Mouse (Mus musculus) urinary bladder, adult 18-20 months (tissue): ENCODE data around the gene Apoc1.
A peak's percentile ranks its signal among the peaks of the same experiment; 100 is the strongest.

Experiments used
- DNase-seq, 2 experiments: peaks; one replicate each; pipeline ENCODE4 v3.0.0; 2022; ENCODE audit warnings: low spot score in 2 of 2, mixed read lengths in 2 of 2

Apoc1 gene

DNA sequence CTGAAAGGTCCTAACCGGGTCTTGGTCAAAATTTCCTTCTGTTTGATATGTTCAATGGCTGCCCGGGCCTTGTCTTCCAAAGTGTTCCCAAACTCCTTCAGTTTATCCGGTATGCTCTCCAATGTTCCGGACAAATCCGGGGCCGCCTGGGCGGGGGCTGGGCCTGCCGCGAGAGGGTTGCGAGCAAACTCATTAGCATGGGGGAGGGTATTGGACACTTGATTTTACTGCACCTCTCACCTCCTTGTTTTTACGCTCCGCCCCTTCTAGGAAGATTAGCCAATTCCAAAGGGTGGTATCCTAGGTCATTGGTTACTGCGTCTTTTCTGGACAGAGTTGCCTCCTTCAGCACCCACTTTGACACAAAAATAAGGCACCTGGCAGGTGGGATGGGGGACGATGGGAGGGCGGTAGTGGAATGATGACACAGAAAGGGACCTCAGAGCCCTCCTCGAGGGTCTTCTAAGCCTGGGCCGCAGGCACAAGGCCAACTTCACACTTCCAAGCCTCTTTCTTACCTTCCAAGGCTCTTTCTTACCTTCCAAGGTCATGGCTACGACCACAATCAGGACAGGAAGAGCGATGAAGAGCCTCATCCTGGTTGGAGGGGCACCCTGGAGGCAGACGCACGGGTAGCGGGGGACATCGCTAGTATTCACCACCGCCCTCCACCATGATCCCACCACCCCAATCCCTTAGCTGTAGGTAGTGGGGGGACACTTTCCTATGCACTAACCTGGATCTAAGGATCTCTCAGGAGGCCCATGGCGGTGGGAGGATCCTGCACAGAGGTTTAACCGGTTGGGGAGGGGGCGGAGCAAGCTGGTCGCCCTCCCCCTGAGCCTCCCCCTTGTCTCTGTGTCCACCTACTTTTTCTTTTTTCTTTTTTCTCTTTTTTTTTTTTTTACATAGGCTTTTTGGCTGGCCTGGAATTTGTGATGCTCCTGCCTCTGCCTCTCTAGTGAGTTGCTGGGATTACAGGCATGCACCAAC is at the start of gene Apoc1:
TSS of gene Apoc1 (minus strand) at position 788 of the 993 bp plus-strand sequence.
- no peak for DNase-seq

- DNase-seq, result no peak
Measured at GRCm38 (mm10) chr7:19741329-19742031, 49.0 kb upstream of the Apoc1 start.

DNA sequence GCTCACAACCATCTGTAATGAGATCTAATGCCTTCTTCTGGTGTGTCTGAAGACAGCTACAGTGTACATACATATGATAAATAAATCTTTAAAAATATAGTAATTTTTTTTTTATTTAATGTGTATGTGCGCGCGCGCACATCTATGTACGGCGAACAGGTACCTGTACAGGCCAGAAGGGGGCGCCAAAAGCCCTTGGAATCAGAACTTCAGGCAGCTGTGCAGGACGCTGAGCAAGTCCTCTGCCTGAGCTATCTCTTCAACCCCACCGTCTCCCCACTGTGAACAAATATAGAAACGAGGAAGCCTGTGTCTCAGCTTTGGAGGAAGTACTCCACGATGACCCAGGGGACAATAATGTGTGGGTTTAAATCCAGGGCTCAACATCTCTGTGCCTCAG is 47.8 kb upstream of the Apoc1 start:
- DNase-seq, result no peak

- no peak for DNase-seq
Measured at GRCm38 (mm10) chr7:19738771-19739170, 46.3 kb upstream of the Apoc1 start.

GRCm38 (mm10) chr7:19736389-19737057 is 44.1 kb upstream of the Apoc1 start:
- DNase-seq, result no peak

DNA sequence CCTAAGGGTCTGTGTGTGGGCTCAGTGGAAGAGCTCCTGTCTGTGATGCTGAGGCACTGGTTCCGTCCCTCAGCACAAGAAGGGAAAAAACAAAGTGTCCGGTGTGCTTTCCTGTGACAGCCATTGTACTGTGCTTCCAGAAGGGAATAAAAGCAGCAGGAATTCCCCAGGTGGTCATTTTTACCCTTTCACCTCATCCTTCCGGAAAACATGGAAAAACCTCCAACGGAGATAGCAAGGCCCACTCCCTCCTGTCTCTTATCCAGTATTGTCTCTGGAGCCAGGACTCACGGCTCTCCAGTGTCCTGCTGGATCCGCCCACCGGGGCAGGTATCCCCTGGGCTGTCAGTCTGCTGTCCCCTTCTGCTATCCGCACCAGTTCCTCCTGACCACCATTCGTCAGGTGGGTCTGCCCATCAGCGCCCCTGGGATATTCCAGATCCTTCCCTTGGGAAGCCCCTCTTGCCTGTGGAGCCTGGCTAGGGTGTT is 41.8 kb upstream of the Apoc1 start:
- DNase-seq, result no peak

DNA sequence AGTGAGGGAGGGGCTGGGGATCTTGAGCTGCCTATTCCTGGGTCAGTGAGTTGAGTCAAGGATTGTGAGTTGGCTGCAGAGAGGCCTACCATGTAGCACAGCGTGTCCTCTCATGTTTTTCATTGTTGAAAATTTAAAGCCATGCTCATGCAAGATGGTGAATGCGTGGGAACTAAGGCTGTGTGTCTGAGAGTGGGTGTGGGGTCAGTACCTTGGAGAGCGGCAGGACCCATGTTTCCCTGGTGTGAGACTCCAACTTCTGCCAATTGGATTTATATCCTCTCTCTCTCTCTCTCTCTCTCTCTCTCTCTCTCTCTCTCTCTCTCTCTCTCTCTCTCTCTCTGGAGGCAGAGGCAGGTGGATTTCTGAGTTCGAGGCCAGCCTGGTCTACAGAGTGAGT is 34.1 kb upstream of the Apoc1 start:
- no peak for DNase-seq

- DNase-seq, result peak; percentile 59 to 75
Measured at GRCm38 (mm10) chr7:19724167-19724566, 31.7 kb upstream of the Apoc1 start.

DNA sequence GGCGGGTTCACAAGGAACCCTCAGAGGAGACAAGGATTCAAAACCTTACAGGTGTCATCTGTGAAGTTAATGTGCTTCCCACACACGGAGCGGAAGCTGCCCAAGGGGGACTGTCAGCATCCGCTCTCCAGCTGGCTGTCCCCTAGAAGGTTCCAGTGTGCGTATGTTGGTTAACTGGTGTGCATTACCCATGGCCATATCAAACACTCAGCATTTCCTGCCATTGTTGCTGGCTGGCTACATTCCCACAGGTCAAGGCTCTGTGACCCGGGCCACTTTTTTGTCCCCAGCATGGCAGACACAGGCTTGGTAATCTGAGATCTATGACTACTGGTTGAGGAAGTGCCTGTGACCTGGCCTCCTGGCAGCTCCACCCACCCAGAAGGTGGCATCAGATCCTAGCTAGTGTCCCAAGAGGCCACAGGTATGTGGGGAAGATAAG is 30.3 kb upstream of the Apoc1 start:
- DNase-seq, result no peak

DNA sequence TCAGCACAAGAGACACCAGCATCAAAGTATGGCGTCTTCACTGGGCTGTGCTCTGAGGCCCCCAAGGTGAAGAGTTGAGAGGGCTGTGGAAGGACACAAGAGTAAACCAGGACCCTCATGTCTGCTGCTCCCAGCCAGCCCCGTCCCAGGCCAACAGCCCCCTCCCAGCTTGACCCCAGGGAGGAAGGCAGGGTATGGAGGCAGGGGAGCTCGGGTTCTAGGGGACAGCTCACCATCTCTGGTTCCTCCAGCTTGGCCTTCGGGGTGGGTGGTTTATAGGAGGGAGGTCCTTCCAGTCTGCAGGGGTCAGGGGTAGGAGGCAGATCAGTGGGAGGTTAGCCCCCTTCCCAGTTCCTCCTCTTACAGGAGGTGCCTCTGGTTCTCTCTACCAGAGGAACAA is 26.7 kb upstream of the Apoc1 start:
- no peak for DNase-seq

- no peak for DNase-seq
Measured at GRCm38 (mm10) chr7:19718297-19718952, 26.0 kb upstream of the Apoc1 start.

DNA sequence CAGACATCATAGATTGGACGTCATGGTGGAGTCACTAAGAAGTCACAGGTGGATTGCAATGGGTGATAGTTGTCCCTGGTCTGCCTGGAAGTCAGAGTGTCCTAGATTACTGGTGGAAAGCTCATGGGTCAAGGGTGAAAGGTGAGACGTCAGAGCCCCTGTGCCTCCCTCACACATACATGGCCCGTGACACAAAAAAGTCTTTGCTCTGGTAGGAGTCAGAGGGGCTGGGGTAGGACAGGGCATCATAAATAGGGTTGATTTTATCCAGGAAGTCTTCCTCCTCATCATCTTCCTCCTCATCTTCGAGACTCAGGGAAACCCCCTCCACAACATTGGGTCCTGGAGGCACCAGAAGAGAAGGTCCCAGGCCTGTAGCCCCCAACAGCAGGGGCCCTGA is 24.9 kb upstream of the Apoc1 start:
- no peak for DNase-seq

DNA sequence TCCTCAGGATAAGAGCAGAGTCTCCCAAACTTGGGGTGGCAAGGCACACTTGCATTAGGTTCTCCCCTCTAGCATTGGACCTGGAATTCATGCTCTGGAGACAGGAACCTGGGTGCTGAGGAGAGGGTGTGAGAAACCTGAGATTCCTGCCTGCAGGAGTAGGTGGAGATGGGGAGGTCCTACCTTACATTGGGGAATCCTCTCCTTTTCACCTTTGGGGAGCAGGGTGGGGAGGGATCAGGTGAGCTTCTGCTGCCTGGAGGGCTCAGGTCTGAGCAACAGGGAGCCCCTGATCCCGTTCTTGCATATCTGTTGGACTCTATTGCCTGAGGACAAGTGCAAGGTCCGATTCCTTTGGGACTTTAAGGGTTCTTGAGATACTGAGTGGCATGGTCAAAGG is 24.4 kb upstream of the Apoc1 start:
- DNase-seq, result no peak

GRCm38 (mm10) chr7:19716055-19716682 is 23.7 kb upstream of the Apoc1 start:
- no peak for DNase-seq

- DNase-seq, result peak; percentile 93 to 98
Measured at GRCm38 (mm10) chr7:19715239-19716054, 23.0 kb upstream of the Apoc1 start, which contains the start of gene Tomm40. Tomm40 (minus strand) TSS chr7:19715438.

DNA sequence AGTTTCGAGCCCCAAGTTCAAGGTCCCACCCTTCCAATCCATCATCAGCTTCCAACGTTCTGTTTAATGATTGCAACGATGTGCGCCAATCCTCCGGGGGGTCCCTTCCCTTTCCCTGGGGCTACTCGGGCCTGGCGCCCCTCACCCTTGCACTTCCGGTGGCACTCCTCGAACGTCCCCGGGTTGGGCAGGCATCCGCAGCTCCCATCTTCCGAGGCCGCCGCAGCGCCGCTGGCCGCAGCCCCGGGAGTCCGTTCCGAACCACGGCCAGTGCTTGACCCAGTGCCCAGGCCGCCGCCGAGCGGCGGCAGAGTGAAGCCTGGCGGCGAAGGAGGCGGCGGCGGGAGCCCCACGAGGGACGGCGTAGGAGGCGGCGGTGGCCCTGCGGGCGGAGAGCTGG is 22.4 kb upstream of the Apoc1 start:
- no peak for DNase-seq

- DNase-seq, result no peak
Measured at GRCm38 (mm10) chr7:19713598-19713997, 21.1 kb upstream of the Apoc1 start.

- no peak for DNase-seq
Measured at GRCm38 (mm10) chr7:19713196-19713595, 20.7 kb upstream of the Apoc1 start.

GRCm38 (mm10) chr7:19712414-19712813 is 20.0 kb upstream of the Apoc1 start:
- DNase-seq, result no peak

GRCm38 (mm10) chr7:19710650-19711049 is 18.2 kb upstream of the Apoc1 start:
- no peak for DNase-seq
